Mouse (Mus musculus): ENCODE measurements around the gene Zfp367. TPM values are rescaled to one million over a fixed set of nuclear protein-coding genes. Genes with fewer than 3 reads are reported as not detected.

The Zfp367 gene
- polyA plus RNA-seq, 1 experiment: 1.6 TPM

DNA sequence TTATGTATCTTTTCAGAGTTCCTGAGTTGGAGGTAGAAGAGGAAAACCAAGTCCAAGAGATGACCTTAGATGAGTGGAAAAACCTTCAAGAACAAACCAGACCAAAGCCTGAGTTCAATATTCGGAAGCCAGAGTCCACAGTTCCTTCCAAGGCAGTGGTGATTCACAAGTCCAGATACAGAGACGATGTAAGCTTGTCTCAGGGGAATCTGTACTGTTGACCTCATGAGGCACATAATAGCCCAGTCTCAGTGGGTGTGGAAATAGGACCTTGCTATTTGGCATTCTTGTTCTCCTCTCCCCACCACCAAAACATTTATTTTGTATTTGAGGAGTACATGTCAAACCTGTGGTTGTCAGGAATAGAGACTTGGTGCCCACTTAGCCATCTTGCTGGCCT, 29.1 kb upstream of the Zfp367 start:
- H3K27me3 ChIP-seq (ENCODE audit: control insufficient read depth): no peaks in the 10 kb centered on the region
- no peaks in the 10 kb centered on the region for H3K36me3 ChIP-seq (ENCODE audit: control insufficient read depth)
- TF ChIP-seq TAL1 (IDR thresholded peaks at IDR 0.05; ENCODE audit: low read length): no peak
- no peak for TF ChIP-seq GATA1 (IDR thresholded peaks at IDR 0.05; ENCODE audit: low read length)
- H3K4me3 ChIP-seq (replicated peaks): no peak overlapping the region
- H3K4me1 ChIP-seq (ENCODE audit: control insufficient read depth): no peaks in the 10 kb centered on the region
- no peaks in the 10 kb centered on the region for H3K9me3 ChIP-seq (ENCODE audit: control insufficient read depth, low read length)

DNA sequence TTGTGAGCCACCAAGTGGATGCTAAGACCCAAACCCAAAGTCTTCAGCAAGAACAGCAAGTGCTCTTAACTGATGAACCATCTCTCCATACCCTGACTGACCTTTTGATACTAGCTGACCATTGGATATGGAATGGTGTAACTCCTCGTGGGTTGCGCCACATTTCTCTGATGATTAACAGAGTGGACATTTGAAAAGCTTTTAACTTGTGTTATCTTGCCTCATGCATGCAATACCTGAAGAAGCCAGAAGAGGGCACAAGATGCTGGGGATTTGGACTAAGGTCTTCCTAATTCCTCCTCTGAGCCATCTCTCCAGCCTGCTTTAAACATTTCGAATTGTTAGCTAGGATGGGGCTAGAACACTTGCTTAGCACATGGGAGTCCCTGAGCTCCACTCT, 27.9 kb upstream of the Zfp367 start:
- H3K36me3 ChIP-seq (ENCODE audit: control insufficient read depth): no peaks in the 10 kb centered on the region
- no peak overlapping the region for H3K4me3 ChIP-seq (replicated peaks)
- no peaks in the 10 kb centered on the region for H3K27me3 ChIP-seq (ENCODE audit: control insufficient read depth)
- TF ChIP-seq TAL1 (IDR thresholded peaks at IDR 0.05; ENCODE audit: low read length) (no peak), GATA1 (IDR thresholded peaks at IDR 0.05; ENCODE audit: low read length) (no peak)
- no peaks in the 10 kb centered on the region for H3K9me3 ChIP-seq (ENCODE audit: control insufficient read depth, low read length)
- no peaks in the 10 kb centered on the region for H3K4me1 ChIP-seq (ENCODE audit: control insufficient read depth)

DNA sequence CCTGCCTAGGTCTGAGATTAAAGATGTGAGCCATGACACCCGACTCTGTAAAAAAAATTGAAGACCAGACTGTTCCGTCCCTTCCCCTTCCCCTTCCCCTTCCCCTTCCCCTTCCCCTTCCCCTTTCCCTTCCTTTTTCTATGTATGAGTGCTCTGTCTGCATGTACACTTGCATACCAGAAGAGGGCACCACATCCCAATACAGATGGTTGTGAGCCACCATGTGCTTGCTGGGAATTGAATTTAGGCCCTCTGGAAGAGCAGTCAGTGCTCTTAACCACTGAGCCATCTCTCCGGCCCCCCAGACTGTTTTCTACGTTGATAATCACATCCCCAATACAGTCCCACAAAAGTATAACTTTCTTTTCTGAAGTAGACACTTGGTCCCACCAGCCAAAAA, 27.3 kb upstream of the Zfp367 start:
- TF ChIP-seq TAL1 (IDR thresholded peaks at IDR 0.05; ENCODE audit: low read length): no peak
- Histone ChIP-seq H3K4me3 (replicated peaks) (no peak overlapping the region), H3K27me3 (ENCODE audit: control insufficient read depth) (no peaks in the 10 kb centered on the region), H3K4me1 (ENCODE audit: control insufficient read depth) (no peaks in the 10 kb centered on the region), H3K36me3 (ENCODE audit: control insufficient read depth) (no peaks in the 10 kb centered on the region; the same call in 1 of the 2 replicates), H3K9me3 (ENCODE audit: control insufficient read depth, low read length) (no peaks in the 10 kb centered on the region)

DNA sequence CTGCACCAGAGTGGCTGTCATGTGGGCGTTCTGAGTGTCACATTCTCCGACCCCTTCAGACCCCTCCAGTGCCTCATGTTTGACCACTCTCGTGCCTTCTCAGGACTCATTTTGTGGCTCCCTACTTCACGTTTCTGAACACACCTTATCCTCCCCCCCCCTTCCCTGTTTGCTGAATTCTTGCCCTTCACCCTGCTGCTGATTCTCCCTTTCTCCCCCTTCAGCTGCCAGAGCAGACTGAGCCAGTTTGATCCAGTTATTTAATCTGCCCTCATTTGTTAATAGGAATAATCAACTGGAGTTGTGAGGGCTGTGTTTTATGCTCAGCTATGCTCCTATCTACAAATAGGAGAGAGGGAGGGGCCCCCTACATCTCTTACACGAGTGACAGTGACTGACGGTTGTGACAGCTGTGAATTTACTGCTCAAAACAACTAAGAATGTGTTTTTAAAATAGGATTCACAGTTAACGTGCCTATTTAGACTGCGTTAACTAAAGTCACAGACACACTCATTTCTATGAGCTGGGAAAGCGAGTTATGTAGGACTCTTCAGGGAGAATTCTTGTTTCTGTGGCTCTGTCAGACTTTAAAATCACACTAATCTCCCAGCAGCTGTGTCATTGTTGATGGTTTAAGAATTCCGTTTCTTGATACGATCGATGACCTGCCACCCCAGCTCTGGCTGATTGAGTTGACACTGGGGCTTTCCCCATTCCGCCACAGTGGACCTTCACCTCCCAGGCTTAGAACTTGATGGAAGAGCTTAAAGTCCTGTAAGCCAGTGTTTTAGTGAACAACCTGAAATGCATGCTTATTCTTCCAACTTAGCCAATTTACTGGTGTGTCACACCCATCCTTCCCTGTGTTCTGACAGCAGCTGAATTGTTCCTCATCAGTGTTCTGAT, 26.0 kb upstream of the Zfp367 start:
- H3K27me3 ChIP-seq (ENCODE audit: control insufficient read depth): no peaks in the 10 kb centered on the region
- no peaks in the 10 kb centered on the region for H3K4me1 ChIP-seq (ENCODE audit: control insufficient read depth)
- no peaks in the 10 kb centered on the region for H3K9me3 ChIP-seq (ENCODE audit: control insufficient read depth, low read length)
- TF ChIP-seq TAL1 (IDR thresholded peaks at IDR 0.05; ENCODE audit: low read length) (no peak), GATA1 (IDR thresholded peaks at IDR 0.05; ENCODE audit: low read length) (no peak)
- peaks cover 3% of the 10 kb centered on the region; the same call in 1 of the 2 replicates for H3K36me3 ChIP-seq (ENCODE audit: control insufficient read depth)
- no peak overlapping the region for H3K4me3 ChIP-seq (replicated peaks)

DNA sequence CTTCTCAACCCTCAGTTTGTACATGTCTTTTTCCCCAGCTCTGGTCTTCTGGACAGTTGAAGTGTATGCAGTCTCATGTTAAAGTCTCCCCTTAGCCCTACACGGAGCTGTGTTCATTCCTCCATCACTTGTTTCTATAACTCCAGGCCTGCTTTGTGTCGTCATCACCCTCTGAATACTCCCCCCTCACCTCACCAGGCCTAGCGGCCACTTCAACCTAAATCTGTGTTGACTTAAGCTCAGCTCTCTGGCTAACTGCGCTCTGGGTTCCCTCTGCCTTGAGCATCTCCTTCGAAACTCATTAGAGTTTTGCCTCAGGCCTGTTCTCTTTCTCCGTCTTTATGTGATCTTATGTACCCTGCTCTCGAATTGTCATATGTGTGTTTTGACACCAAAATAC, 25.0 kb upstream of the Zfp367 start:
- Histone ChIP-seq H3K9me3 (ENCODE audit: control insufficient read depth, low read length) (no peaks in the 10 kb centered on the region), H3K4me3 (replicated peaks) (no peak overlapping the region), H3K4me1 (ENCODE audit: control insufficient read depth) (no peaks in the 10 kb centered on the region), H3K27me3 (ENCODE audit: control insufficient read depth) (no peaks in the 10 kb centered on the region), H3K36me3 (ENCODE audit: control insufficient read depth) (peaks cover 5% of the 10 kb centered on the region; the same call in 1 of the 2 replicates)
- TF ChIP-seq TAL1 (IDR thresholded peaks at IDR 0.05; ENCODE audit: low read length) (no peak), GATA1 (IDR thresholded peaks at IDR 0.05; ENCODE audit: low read length) (no peak)

DNA sequence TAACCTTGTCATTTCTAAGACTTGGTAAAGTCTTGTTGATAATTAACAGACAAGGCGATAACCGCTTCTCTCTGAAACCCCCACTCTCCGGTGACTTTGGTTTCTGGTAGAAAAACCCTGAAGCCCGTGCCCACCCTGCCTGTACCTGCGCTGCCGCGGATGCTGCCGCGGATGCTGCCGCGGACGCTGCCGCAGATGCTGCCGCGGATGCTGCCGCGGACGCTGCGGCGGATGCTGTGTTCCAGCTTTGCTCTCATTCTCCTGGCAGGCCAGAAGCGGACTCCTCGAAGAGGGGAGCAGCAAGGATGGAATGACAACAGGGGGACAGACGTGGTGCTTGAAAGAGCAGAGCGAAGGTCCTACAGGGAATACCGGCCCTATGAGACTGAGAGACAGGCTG, 16.7 kb upstream of the Zfp367 start:
- Histone ChIP-seq H3K27me3 (ENCODE audit: control insufficient read depth) (peaks cover 2% of the 10 kb centered on the region; the same call in 1 of the 2 replicates), H3K4me3 (replicated peaks) (no peak overlapping the region), H3K36me3 (ENCODE audit: control insufficient read depth) (peaks cover 7% of the 10 kb centered on the region; the same call in 1 of the 2 replicates), H3K9me3 (ENCODE audit: control insufficient read depth, low read length) (no peaks in the 10 kb centered on the region), H3K4me1 (ENCODE audit: control insufficient read depth) (no peaks in the 10 kb centered on the region)
- TF ChIP-seq GATA1 (IDR thresholded peaks at IDR 0.05; ENCODE audit: low read length) (no peak), TAL1 (IDR thresholded peaks at IDR 0.05; ENCODE audit: low read length) (no peak)

DNA sequence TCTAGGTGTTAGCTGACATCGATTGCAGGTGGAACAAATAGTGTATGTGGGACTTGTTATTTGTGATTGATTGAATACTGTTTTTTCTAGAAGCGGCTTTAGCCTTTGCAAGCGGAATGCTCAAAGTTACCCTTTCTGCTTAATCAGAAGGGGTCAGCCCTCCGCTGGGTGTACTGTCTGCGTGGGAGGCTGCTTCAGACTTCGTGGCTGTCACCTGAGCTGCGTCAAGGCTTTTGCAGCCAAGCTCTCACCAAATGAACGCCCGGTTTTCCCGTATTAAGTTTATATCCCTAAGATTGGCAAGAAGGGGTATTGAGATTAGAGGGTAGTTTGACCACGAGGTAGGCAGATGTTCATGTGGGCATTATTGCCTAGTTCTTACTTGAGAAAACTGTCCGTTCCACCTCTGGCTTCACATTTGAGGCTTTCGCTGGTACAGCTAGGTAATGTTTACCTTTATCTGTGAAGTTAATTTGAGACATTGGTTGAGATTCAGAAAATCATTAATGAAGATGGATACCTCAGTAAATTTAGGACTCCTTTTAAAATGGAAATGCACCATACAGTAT, 10.2 kb upstream of the Zfp367 start:
- H3K9me3 ChIP-seq (ENCODE audit: control insufficient read depth, low read length): no peaks in the 10 kb centered on the region
- H3K36me3 ChIP-seq (ENCODE audit: control insufficient read depth): no peaks in the 10 kb centered on the region
- H3K4me3 ChIP-seq (replicated peaks): peak overlapping the region; percentile 80
- H3K27me3 ChIP-seq (ENCODE audit: control insufficient read depth): peaks cover 60% of the 10 kb centered on the region
- TF ChIP-seq TAL1 (IDR thresholded peaks at IDR 0.05; ENCODE audit: low read length): no peak
- TF ChIP-seq GATA1 (IDR thresholded peaks at IDR 0.05; ENCODE audit: low read length): no peak
- peaks cover 28% of the 10 kb centered on the region for H3K4me1 ChIP-seq (ENCODE audit: control insufficient read depth)

DNA sequence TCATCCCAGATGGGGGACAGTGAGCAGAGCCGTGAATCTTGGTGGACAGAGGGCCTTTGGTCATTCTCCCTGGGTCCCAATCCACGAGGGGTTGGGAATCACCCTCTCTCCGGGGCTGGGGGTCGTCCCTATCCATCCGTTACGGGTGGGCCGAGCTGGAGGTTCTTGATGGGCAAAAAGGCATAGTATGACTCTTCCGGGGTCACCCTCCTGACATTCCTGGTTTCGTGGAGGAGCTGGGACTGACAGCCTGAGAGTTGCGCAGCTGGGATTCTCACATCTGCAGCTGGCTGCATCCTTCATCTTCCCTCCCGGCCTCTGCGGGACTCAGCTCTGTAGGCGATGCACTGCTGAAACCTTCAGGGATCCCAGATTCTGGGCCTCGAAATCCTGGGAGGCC, 9.6 kb upstream of the Zfp367 start:
- H3K4me3 ChIP-seq (replicated peaks): peak overlapping the region; percentile 80
- no peaks in the 10 kb centered on the region for H3K9me3 ChIP-seq (ENCODE audit: control insufficient read depth, low read length)
- H3K36me3 ChIP-seq (ENCODE audit: control insufficient read depth): no peaks in the 10 kb centered on the region
- TF ChIP-seq TAL1 (IDR thresholded peaks at IDR 0.05; ENCODE audit: low read length) (no peak), GATA1 (IDR thresholded peaks at IDR 0.05; ENCODE audit: low read length) (no peak)
- H3K27me3 ChIP-seq (ENCODE audit: control insufficient read depth): peaks cover 66% of the 10 kb centered on the region
- H3K4me1 ChIP-seq (ENCODE audit: control insufficient read depth): peaks cover 28% of the 10 kb centered on the region

DNA sequence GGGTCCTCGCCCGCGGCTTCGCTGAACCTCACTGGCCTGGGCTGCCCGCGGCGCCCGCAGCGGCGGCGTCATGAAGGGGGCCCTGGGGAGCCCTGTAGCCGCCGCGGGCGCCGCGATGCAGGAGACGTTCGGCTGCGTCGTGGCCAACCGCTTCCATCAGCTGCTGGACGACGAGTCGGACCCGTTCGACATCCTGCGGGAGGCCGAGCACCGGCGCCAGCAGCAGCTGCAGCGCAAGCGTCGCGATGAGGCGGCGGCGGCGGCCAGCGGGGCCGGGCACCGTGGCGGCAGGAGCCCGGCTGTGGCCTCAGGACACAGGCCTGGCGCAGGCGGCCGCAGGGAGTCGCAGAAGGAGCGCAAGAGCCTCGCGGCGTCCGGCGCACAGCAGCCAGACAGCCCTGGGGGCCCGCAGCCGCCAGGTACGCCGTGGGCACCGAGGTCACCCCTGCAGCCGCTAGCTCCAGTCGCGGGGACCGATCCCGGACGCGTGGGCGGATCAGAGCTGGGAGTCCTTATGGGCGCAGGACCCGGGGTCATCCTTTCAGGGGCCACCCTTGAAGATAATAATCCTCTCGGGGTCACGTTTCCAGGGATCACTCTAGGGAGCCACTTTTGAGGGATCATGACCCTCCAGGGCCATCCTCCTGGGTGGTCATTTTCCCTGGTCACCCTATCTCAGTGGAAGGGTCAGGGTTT, 9.1 kb upstream of the Zfp367 start:
- TF ChIP-seq GATA1 (IDR thresholded peaks at IDR 0.05; ENCODE audit: low read length) (no peak), TAL1 (IDR thresholded peaks at IDR 0.05; ENCODE audit: low read length) (no peak)
- peaks cover 28% of the 10 kb centered on the region for H3K4me1 ChIP-seq (ENCODE audit: control insufficient read depth)
- H3K4me3 ChIP-seq (replicated peaks): peak overlapping the region; percentile 80
- no peaks in the 10 kb centered on the region for H3K36me3 ChIP-seq (ENCODE audit: control insufficient read depth)
- peaks cover 72% of the 10 kb centered on the region for H3K27me3 ChIP-seq (ENCODE audit: control insufficient read depth)
- no peaks in the 10 kb centered on the region for H3K9me3 ChIP-seq (ENCODE audit: control insufficient read depth, low read length)
